Mouse (Mus musculus): Measurements from ENCODE around the gene Brd3.
"Not testable (repeated sequence)": the region's sequence is repeated elsewhere in the genome, so short reads cannot be mapped to it uniquely, and the experiment has no call there.

Brd3 gene

GRCm38 (mm10) chr2:27507562-27507961, at the start of gene Brd3:
Gene Brd3, minus strand, starts transcription at chr2:27507662.
- CTCF ChIA-PET = no interaction called here
- POLR2A ChIA-PET = interaction anchor here (0.8 to 7.6 kb wide), 22 partner anchors 8 to 219 kb away, joined by 3 to 237 read pairs (median 9); partner anchors contain the start of genes Wdr5 (in 3 of the 4) and Brd3os (in 2 of the 4)

- CTCF ChIA-PET = interaction anchor here in 1 of 4 experiments (0.5 kb wide), 1 partner anchor 907 kb away, joined by 3 read pairs; no protein-coding TSS in a partner anchor
- POLR2A ChIA-PET = no interaction called here
Observed at GRCm38 (mm10) chr2:27556921-27557320, 49.5 kb upstream of the Brd3 start.

GRCm38 (mm10) chr2:27554308-27554707, 46.8 kb upstream of the Brd3 start:
- ChIA-PET POLR2A (interaction anchor here in 3 of 4 experiments (0.6 to 1.7 kb wide), 4 partner anchors 186 to 399 kb away, joined by 3 to 4 read pairs (median 3); no protein-coding TSS in a partner anchor), CTCF (interaction anchor here in 2 of 4 experiments (0.6 to 3.2 kb wide), 5 partner anchors 17 to 213 kb away, joined by 3 to 39 read pairs (median 4); no protein-coding TSS in a partner anchor)

GRCm38 (mm10) chr2:27552620-27553287, 45.3 kb upstream of the Brd3 start:
- CTCF ChIA-PET = interaction anchor here (0.5 to 3.2 kb wide), 68 partner anchors 10 to 912 kb away, joined by 3 to 39 read pairs (median 4); partner anchors contain the start of gene Olfm1 (in 1 of the 4)
- POLR2A ChIA-PET = interaction anchor here in 3 of 4 experiments (0.5 to 1.6 kb wide), 15 partner anchors 9 to 217 kb away, joined by 3 to 6 read pairs (median 3); no protein-coding TSS in a partner anchor

GRCm38 (mm10) chr2:27548664-27549369, 41.4 kb upstream of the Brd3 start:
- ChIA-PET CTCF (interaction anchor here in 2 of 4 experiments (0.7 kb wide), 2 partner anchors 47 to 268 kb away, joined by 5 to 6 read pairs; no protein-coding TSS in a partner anchor), POLR2A (interaction anchor here in 1 of 4 experiments (0.6 kb wide), 1 partner anchor 107 kb away, joined by 5 read pairs; the partner anchor contains the start of gene Brd3os)

GRCm38 (mm10) chr2:27547986-27548385, 40.5 kb upstream of the Brd3 start:
- POLR2A ChIA-PET = no interaction called here
- CTCF ChIA-PET = interaction anchor here in 1 of 4 experiments (0.7 kb wide), 1 partner anchor 48 kb away, joined by 5 read pairs; no protein-coding TSS in a partner anchor

- ChIA-PET POLR2A (interaction anchor here in 3 of 4 experiments (0.7 to 1.1 kb wide), 4 partner anchors 31 to 192 kb away, joined by 3 to 6 read pairs (median 4); no protein-coding TSS in a partner anchor), CTCF (no interaction called here)
Observed at GRCm38 (mm10) chr2:27547326-27547725, 39.9 kb upstream of the Brd3 start.

GRCm38 (mm10) chr2:27546041-27546440, 38.6 kb upstream of the Brd3 start:
- POLR2A ChIA-PET = interaction anchor here in 2 of 4 experiments (0.8 to 1.1 kb wide), 2 partner anchors 30 to 41 kb away, joined by 3 to 5 read pairs; no protein-coding TSS in a partner anchor
- CTCF ChIA-PET = not testable (repeated sequence)

- POLR2A ChIA-PET = interaction anchor here in 1 of 4 experiments (2.1 kb wide), 1 partner anchor 10 kb away, joined by 4 read pairs; no protein-coding TSS in a partner anchor
- CTCF ChIA-PET = not testable (repeated sequence)
Observed at GRCm38 (mm10) chr2:27545517-27545916, 38.1 kb upstream of the Brd3 start.

- POLR2A ChIA-PET = interaction anchor here in 3 of 4 experiments (0.5 to 2.1 kb wide), 4 partner anchors 9 to 111 kb away, joined by 3 to 6 read pairs (median 4); no protein-coding TSS in a partner anchor
Observed at GRCm38 (mm10) chr2:27544613-27545012, 37.2 kb upstream of the Brd3 start.

GRCm38 (mm10) chr2:27541225-27541624, 33.8 kb upstream of the Brd3 start:
- CTCF ChIA-PET = interaction anchor here in 3 of 4 experiments (0.6 to 2.5 kb wide), 4 partner anchors 11 to 834 kb away, joined by 4 to 10 read pairs (median 4); no protein-coding TSS in a partner anchor
- POLR2A ChIA-PET = interaction anchor here (0.6 to 11.7 kb wide), 20 partner anchors 11 to 236 kb away, joined by 3 to 145 read pairs (median 4); partner anchors contain the start of genes Wdr5 (in 3 of the 4), Brd3 (in 1 of the 4) and Brd3os (in 1 of the 4)

More at GRCm38 (mm10) chr2:27544613-27545012, 37.2 kb upstream of the Brd3 start:
- CTCF ChIA-PET = no interaction called here

- ChIA-PET POLR2A (interaction anchor here (0.6 to 11.7 kb wide), 21 partner anchors 10 to 1653 kb away, joined by 3 to 145 read pairs (median 5); partner anchors contain the start of genes Wdr5 (in 2 of the 4), Brd3 (in 1 of the 4) and Brd3os (in 1 of the 4)), CTCF (interaction anchor here in 2 of 4 experiments (0.7 to 2.5 kb wide), 3 partner anchors 12 to 112 kb away, joined by 3 to 10 read pairs (median 4); no protein-coding TSS in a partner anchor)
Observed at GRCm38 (mm10) chr2:27540515-27540836, 33.0 kb upstream of the Brd3 start.

GRCm38 (mm10) chr2:27539772-27540514, 32.5 kb upstream of the Brd3 start:
- ChIA-PET CTCF (interaction anchor here in 2 of 4 experiments (0.7 to 2.5 kb wide), 4 partner anchors 12 to 112 kb away, joined by 3 to 10 read pairs (median 4); no protein-coding TSS in a partner anchor), POLR2A (interaction anchor here (0.6 to 11.7 kb wide), 37 partner anchors 12 to 1653 kb away, joined by 3 to 145 read pairs (median 4); partner anchors contain the start of genes Brd3os (in 2 of the 4), Wdr5 (in 2 of the 4) and Brd3 (in 1 of the 4))

GRCm38 (mm10) chr2:27539336-27539735, 31.9 kb upstream of the Brd3 start:
- ChIA-PET POLR2A (interaction anchor here (0.6 to 11.7 kb wide), 28 partner anchors 13 to 903 kb away, joined by 3 to 145 read pairs (median 4); partner anchors contain the start of genes Wdr5 (in 2 of the 4), Brd3 (in 1 of the 4) and Brd3os (in 1 of the 4)), CTCF (interaction anchor here in 2 of 4 experiments (1.1 to 2.5 kb wide), 2 partner anchors 13 kb away, joined by 4 to 10 read pairs; no protein-coding TSS in a partner anchor)

- ChIA-PET CTCF (interaction anchor here in 2 of 4 experiments (0.8 to 2.5 kb wide), 3 partner anchors 14 to 45 kb away, joined by 3 to 10 read pairs (median 3); no protein-coding TSS in a partner anchor), POLR2A (interaction anchor here (0.6 to 11.7 kb wide), 27 partner anchors 12 to 902 kb away, joined by 3 to 145 read pairs (median 4); partner anchors contain the start of genes Wdr5 (in 2 of the 4), Brd3 (in 1 of the 4) and Brd3os (in 1 of the 4))
Observed at GRCm38 (mm10) chr2:27538455-27539330, 31.2 kb upstream of the Brd3 start.

GRCm38 (mm10) chr2:27518283-27518682, 10.8 kb upstream of the Brd3 start:
- ChIA-PET CTCF (interaction anchor here in 3 of 4 experiments (0.7 to 1.5 kb wide), 6 partner anchors 9 to 25 kb away, joined by 3 to 6 read pairs (median 4); no protein-coding TSS in a partner anchor), POLR2A (interaction anchor here in 3 of 4 experiments (0.6 to 7.3 kb wide), 14 partner anchors 8 to 947 kb away, joined by 3 to 237 read pairs (median 4); partner anchors contain the start of genes Brd3 (in 3 of the 3) and Brd3os (in 1 of the 3))

Measured in embryonic stem cell, embryonic (primary cell).